Mouse (Mus musculus): ENCODE results near the gene Cul4a.

DNA sequence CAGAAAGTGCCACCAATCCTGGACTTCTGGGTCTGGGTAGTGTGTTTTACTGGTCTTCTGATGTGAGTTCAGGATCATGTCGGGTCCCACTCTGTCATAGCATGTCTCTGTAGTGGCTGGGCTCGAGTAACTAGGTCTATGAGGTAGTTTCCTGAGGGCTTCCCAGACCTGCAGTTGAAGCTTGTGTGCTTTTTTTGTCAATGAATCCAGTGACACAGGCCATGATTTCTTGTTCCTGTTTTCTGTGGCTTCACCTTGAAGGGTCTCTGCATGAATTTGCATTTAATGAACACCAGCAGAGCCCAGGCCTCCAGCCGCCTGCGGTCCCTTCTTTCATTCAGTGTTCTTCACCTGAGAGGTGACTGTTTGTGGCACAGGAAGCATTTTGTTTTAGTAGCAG, 7.8 kb downstream of the Cul4a start:
- no peak for TF ChIP-seq CTCF (IDR thresholded peaks at IDR 0.05)
- TF ChIP-seq EP300 (IDR thresholded peaks at IDR 0.05; ENCODE audit: insufficient read depth, low read depth, low read length), result no peak

Data from heart, adult 2 months (tissue).